Mouse (Mus musculus) B cell, adult 67 days (primary cell): ENCODE data around the gene Pde4a. TPM values are rescaled to one million over a fixed set of nuclear protein-coding genes. Genes with fewer than 3 reads are reported as not detected.

ENCODE experiments used
- total RNA-seq, 2 experiments: library from RNA; stranded (reverse); gene quantifications; 4 replicates each; pipeline ENCODE4 v1.2.4; 2023

Gene Pde4a
- 10 to 100 TPM; 10.2 to 10.4 TPM for total RNA-seq

DNA sequence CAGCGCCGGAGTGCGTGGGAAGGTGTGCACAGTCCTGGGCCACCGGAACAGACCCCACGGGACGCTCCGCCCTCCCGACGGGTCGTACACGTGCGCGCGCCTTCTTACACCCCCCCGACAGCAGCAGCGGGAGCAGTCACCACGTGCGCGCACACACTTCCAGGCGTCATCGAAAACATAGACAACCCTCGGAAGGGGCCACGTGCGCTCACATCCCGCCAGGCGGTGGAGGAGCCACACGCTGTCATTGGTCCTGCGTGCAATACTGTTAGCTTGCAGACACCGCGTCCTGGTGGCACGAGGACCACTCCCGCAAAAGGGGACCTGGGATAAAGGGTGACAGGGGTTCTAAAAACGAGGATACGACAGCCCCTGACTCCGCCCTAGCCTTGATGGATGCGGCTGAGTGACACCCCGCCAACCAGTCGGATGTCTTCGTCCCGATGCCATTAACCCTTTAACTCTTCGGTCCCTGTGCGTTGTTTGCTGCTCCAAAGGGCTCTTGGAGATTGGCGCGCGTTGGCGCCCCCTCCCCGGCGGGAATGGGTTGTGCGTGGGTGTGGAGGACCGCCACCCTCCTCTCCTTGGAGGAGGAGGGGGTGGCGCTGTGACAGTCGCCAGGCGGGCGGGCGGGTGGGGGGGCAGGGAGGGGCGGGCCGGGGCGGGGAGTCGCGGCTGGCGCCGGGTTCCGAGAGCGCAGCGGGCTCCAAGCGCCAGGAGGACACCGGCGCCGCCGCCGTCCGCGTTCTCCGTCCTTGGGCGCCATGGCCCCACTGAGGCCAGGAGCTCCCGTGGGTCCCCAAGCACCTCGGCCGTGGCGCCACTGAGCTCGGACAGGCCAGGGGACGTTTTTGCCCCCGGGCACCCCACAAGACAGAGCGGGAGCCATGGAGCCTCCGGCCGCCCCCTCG, at the start of gene Pde4a:
Gene Pde4a, plus strand, starts transcription at position 674 of the 911 bp plus-strand sequence.

DNA sequence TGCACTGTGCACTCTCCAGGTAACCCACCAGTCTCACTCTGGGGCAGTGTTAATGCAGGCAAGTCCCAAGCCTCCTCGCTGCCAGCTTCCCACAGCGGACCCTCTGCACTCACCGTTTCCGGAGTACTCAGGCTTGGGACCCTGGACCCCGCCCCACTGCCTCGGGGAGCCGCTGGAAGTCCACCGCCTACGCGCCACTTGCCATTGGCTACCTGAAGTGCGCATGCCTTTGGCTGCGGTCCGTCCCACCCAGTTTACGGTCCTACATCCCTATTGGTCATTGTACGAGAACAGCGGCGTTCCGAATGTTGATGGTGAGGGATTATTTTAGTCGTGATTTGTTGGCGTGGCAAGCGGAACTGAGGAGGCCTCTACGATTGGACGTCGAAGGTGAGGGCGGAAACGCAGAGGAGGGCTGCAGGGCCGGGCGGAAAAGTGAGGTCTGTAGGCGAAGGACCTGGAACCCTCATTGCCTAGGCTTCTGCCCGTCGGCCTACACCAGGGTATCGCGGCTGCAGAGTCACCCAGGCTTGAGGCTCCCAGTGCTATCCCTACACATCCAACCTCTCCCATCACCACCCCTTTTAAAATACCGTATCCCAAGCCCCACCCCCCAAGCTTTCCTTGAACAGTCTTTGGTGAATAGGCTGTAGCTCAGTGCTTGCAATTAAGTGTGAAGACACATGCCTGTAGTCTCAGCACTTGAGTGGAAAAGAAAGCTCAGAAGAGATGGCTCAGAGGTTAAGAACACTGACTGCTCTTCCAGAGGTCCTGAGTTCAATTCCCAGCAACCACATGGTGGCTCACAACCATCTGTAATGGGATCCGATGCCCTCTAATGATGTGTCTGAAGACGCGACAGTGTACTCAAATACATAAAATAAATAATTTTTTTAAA, 34.2 kb upstream of the Pde4a start, which contains the start of gene Tyk2:
Gene Tyk2, minus strand, starts transcription at position 185 of the 898 bp plus-strand sequence.

DNA sequence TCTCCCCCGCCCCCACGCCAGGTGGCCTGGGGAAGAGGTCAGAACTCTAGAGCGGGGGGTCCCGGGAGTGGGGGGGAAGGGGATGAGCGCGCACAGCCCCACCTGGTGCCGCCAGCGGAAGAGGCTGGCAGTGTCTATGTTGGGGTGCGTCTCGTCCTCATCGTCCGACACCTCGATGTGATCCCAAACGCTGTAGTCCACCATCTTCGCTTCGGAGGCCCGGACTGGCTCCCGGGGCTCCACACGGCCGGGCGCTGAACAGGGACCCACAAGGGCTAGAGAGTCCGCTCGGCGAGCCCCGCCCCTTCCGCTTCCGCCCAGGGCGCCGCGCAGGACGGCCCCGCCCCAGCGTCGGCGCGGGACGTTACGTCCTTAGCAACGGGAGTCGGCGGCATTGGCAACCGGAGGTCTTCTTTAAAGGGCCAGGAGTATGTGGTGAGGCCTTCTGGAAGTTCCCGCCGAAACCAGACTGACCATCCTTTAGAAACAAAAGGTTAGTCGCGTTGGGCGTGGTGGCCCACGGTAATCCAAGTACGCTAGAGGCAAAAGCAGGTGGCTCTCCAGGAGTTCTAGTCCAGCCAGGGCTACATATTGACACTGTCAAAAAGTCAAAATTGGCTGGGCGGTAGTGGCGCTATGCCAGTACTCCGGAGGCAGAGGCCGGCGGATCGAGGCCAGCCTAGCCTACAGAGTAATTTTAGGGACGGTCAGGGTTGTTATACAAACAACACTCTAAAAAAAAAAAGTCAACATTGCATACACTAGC, 15.7 kb upstream of the Pde4a start, which contains the start of gene Cdc37:
Gene Cdc37, minus strand, starts transcription at position 329 of the 766 bp plus-strand sequence.

DNA sequence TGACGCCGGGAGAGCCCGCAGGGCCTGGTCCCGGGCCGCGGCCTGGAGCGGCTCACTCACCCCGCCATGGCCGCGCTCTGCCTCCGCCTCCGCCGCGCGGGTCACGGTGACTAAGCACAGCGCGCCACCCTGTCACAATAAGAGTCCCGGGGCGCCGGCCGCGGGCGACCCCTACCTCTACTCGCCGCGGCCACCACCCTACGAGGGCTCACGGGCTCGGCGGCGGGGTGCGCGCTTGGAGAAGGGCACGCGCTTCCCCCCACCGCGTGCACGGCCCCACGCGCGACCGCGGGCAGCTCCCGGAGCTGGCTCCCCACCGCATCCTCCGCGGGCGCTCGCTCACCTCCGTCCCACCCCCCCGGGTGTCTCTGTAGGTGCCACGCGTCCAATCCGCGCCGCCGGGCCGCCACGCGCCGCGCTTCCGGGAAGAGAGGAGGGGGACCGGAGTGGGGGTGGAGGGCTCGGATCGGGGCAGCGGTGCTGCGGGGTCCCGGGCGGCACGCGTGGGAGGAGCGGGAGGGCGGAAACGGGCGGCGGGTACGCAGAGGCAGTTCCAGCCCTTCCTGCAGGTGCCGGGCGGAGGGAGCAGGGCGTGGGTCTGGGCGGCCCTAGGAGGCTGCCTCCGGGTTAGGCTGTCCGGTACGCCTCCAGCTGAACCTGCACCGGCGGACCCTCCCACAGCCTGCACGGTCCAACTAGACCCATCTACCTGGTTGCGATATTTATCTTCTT, 73.4 kb downstream of the Pde4a start, which contains the start of gene Keap1:
Gene Keap1, minus strand, starts transcription at position 629 of the 732 bp plus-strand sequence.

GRCm38 (mm10) chr9:21248326-21248725, 82.8 kb downstream of the Pde4a start, which contains the start of gene S1pr5:
Gene S1pr5 (minus strand): TSS chr9:21248443.

Other genes with a start within 250 kb of the Pde4a start
- 10 to 100 TPM; 76.1 to 83.9 TPM for gene Dnmt1, start 205.8 kb upstream of the Pde4a start, total RNA-seq
- 1 to 10 TPM; 2.5 to 3.1 TPM for gene S1pr2, start 188.9 kb upstream of the Pde4a start, total RNA-seq
- gene Mrpl4, start 163.0 kb upstream of the Pde4a start, total RNA-seq, result 10 to 100 TPM; 54.8 to 56.5 TPM
- gene Icam1, start 149.7 kb upstream of the Pde4a start, total RNA-seq, result 10 to 100 TPM; 58.0 TPM
- under 1 TPM in 1 of 2 experiments, not detected in 1; 0.73 TPM for gene Icam4, start 136.3 kb upstream of the Pde4a start, total RNA-seq
- gene Icam5, start 133.6 kb upstream of the Pde4a start, total RNA-seq, result under 1 TPM; 0.18 to 0.29 TPM
- 1 to 10 TPM in 1 of 2 experiments, not detected in 1; 2.0 TPM for gene Zglp1, start 98.6 kb upstream of the Pde4a start, total RNA-seq
- 1 to 10 TPM; 2.0 to 2.3 TPM for gene Gm49373, start 92.6 kb upstream of the Pde4a start, total RNA-seq
- 10 to 100 TPM; 27.0 to 29.9 TPM for gene Fdx1l, start 92.1 kb upstream of the Pde4a start, total RNA-seq
- 10 to 100 TPM in 1 of 2 experiments, 1 to 10 TPM in 1; 7.7 to 10.6 TPM for gene Gm38431, start 73.7 kb upstream of the Pde4a start, total RNA-seq
- gene Raver1, start 73.7 kb upstream of the Pde4a start, total RNA-seq, result 100 to 1,000 TPM; 109 to 117 TPM
- gene Tyk2, start 34.5 kb upstream of the Pde4a start, total RNA-seq, result 10 to 100 TPM; 64.0 to 68.8 TPM
- gene Cdc37, start 15.7 kb upstream of the Pde4a start, total RNA-seq, result 100 to 1,000 TPM; 103 to 110 TPM
- gene Keap1, start 73.6 kb downstream of the Pde4a start, total RNA-seq, result 10 to 100 TPM; 30.9 to 43.4 TPM
- gene S1pr5, start 82.7 kb downstream of the Pde4a start, total RNA-seq, result under 1 TPM; 0.30 to 0.35 TPM
- 10 to 100 TPM; 55.8 to 57.5 TPM for gene Atg4d, start 99.6 kb downstream of the Pde4a start, total RNA-seq
- 100 to 1,000 TPM; 151 to 153 TPM for gene Kri1, start 122.3 kb downstream of the Pde4a start, total RNA-seq
- gene Cdkn2d, start 125.7 kb downstream of the Pde4a start, total RNA-seq, result 10 to 100 TPM; 28.0 to 33.7 TPM
- 1 to 10 TPM; 2.7 to 2.9 TPM for gene Ap1m2, start 146.6 kb downstream of the Pde4a start, total RNA-seq
- 100 to 1,000 TPM; 368 to 370 TPM for gene Slc44a2, start 155.0 kb downstream of the Pde4a start, total RNA-seq
- gene Ilf3, start 202.2 kb downstream of the Pde4a start, total RNA-seq, result 100 to 1,000 TPM; 135 to 155 TPM
- gene Qtrt1, start 246.1 kb downstream of the Pde4a start, total RNA-seq, result 10 to 100 TPM; 74.8 TPM